Mouse (Mus musculus): ENCODE data around the gene Gtf2ird2. TPM values are rescaled to one million over a fixed set of nuclear protein-coding genes. Genes with fewer than 3 reads are reported as not detected.

Gtf2ird2 gene
- polyA plus RNA-seq, 1 experiment, result 17.6 TPM

DNA sequence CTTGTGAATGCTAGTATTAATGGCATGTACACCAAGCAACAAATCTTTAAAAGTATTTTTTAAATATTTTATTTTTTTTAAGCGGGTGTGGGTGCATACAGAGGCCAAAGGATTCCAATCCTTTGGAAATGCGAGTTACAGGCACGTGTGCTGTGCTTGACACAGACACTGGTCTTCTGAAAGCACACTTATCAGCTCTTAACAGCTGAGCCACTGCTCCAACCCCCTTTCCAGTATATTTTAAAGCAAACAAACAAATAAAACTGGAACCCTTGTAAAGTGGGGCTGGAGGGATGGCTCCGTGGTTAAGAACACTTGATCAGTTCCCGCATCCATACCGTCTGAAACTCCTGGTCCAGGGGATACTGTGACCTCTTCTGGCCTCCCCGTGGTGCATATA, 657 bp upstream of the Gtf2ird2 start:
- Histone ChIP-seq H3K4me1 (ENCODE audit: control insufficient read depth, insufficient read depth, low read length) (peaks cover 11% of the 10 kb centered on the region; the same call in 1 of the 2 replicates), H3K27ac (ENCODE audit: insufficient read depth, low read length) (peak overlapping the region; percentile 80; the same call in 1 of the 2 replicates), H3K4me3 (replicated peaks; ENCODE audit: insufficient read depth, low read depth, low read length) (peak overlapping the region; percentile 69), H3K27me3 (ENCODE audit: control insufficient read depth, insufficient read depth, low read length) (no peaks in the 10 kb centered on the region)
- TF ChIP-seq POLR2A (IDR thresholded peaks at IDR 0.05; ENCODE audit: borderline replicate concordance, insufficient read depth, low read length) (no peak), CTCF (IDR thresholded peaks at IDR 0.05; ENCODE audit: borderline replicate concordance, insufficient read depth, low read depth, low read length) (no peak)
- WGBS, result 44% methylated on average over 7 of the region's 7 CpGs
- no peak for DNase-seq

DNA sequence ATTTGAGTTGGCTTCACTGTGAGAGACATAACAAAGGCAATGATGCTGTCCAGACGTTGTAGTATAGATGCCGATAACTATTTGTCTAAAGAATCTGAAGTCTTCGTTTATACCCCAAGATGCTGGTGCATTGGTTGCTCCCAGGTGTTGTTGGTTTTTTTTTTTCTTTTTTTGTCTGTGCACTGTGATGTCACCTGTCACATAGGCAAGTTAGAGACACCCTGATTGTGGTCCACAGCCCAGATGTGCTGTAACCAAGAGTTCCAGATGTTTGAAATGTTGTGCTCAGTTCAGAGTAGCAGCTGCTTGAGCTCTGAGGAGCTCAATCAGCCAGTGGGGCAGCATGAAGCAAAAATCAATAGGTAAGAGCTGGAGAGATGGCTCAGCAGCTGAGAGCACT, 2.2 kb downstream of the Gtf2ird2 start:
- TF ChIP-seq POLR2A (IDR thresholded peaks at IDR 0.05; ENCODE audit: borderline replicate concordance, insufficient read depth, low read length), result no peak
- no peak for TF ChIP-seq CTCF (IDR thresholded peaks at IDR 0.05; ENCODE audit: borderline replicate concordance, insufficient read depth, low read depth, low read length)
- Histone ChIP-seq H3K4me1 (ENCODE audit: control insufficient read depth, insufficient read depth, low read length) (peaks cover 11% of the 10 kb centered on the region; the same call in 1 of the 2 replicates), H3K4me3 (replicated peaks; ENCODE audit: insufficient read depth, low read depth, low read length) (no peak overlapping the region), H3K27ac (ENCODE audit: insufficient read depth, low read length) (no peak overlapping the region), H3K27me3 (ENCODE audit: control insufficient read depth, insufficient read depth, low read length) (no peaks in the 10 kb centered on the region)
- 90% methylated on average over 3 of the region's 3 CpGs for WGBS
- DNase-seq, result no peak

DNA sequence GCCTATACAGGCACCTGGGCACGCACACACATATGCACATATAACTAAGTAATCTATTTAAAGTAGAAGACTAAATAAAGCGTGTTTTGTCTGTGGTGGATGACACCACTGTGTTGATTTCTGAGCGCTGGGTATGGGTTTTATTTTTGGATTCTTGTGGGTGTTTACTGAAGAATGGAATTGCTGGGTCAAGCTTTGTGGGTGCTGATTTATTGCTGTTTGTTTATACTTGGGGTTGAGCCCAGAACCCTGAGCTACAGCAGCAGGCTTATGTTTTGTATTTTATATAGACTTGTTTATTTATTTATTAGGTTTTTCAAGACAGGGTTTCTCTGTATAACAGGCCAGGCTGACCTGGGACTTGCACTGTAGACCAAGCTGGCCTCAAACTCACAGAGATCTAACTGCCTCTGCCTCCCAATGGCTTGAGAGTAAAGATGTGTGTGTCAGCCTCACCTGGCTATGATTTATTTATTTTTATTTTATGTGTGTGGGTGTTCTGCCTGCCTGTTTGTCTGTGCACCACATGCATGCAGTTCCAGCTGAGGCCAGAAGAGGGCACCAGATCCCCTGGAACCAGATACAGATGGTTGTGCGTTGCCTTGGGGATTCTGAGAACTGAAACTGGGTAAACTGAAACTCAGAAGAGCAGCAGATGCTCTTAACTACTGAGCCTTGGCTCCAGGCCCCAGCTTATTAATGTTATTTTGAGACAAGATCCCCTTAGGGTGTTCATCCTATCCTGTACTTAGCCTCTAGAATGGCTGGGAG, 3.3 kb downstream of the Gtf2ird2 start:
- Histone ChIP-seq H3K27ac (ENCODE audit: insufficient read depth, low read length) (no peak overlapping the region), H3K4me3 (replicated peaks; ENCODE audit: insufficient read depth, low read depth, low read length) (no peak overlapping the region), H3K27me3 (ENCODE audit: control insufficient read depth, insufficient read depth, low read length) (no peaks in the 10 kb centered on the region), H3K4me1 (ENCODE audit: control insufficient read depth, insufficient read depth, low read length) (peaks cover 11% of the 10 kb centered on the region; the same call in 1 of the 2 replicates)
- TF ChIP-seq CTCF (IDR thresholded peaks at IDR 0.05; ENCODE audit: borderline replicate concordance, insufficient read depth, low read depth, low read length), result peak; percentile 80
- TF ChIP-seq POLR2A (IDR thresholded peaks at IDR 0.05; ENCODE audit: borderline replicate concordance, insufficient read depth, low read length), result no peak
- DNase-seq, result peak; percentile 24 to 49
- WGBS, result 69% methylated on average over 4 of the region's 4 CpGs

DNA sequence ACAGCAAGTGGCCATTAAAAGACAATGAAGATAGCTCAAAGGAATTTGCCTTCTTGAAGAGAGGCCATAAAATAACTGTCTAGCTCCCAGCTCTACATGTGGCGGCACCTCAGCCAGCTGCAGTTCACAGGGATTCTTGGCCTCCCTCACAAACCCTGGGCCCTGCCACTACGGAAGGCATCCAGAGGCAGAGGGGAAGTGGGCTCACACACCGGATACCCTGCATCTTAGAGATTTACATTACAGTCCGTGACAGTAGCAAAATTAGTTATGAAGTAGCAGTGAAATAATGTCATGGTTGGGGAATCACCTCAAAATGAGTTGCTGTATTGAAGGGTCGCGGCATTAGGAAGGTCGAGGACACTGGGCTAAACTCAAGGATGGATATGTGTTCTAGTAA, 4.8 kb downstream of the Gtf2ird2 start:
- no peak for TF ChIP-seq CTCF (IDR thresholded peaks at IDR 0.05; ENCODE audit: borderline replicate concordance, insufficient read depth, low read depth, low read length)
- TF ChIP-seq POLR2A (IDR thresholded peaks at IDR 0.05; ENCODE audit: borderline replicate concordance, insufficient read depth, low read length), result no peak
- Histone ChIP-seq H3K27me3 (ENCODE audit: control insufficient read depth, insufficient read depth, low read length) (no peaks in the 10 kb centered on the region), H3K27ac (ENCODE audit: insufficient read depth, low read length) (no peak overlapping the region), H3K4me1 (ENCODE audit: control insufficient read depth, insufficient read depth, low read length) (peaks cover under 1% of the 10 kb centered on the region; the same call in 1 of the 2 replicates), H3K4me3 (replicated peaks; ENCODE audit: insufficient read depth, low read depth, low read length) (no peak overlapping the region)
- WGBS, result 85% methylated on average over 7 of the region's 7 CpGs
- no peak for DNase-seq

DNA sequence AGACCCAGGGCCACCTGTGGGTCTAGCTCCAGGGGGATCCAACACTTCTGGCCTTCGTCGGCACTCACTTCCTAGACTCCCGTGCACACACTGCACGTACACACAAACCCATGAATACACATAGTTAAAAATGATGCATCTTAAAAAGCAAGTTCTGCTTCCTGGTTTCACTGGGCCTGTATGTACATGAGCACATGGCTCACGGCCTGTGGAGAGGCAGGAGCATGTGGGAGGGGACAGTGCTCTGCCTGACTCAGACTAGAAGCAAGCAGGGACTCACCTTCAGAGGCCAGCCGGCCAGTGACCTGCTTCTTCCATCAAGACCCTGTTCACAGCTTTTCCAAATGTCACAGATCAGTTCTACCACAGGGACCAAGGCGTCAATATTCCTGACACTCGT, 9.8 kb downstream of the Gtf2ird2 start:
- WGBS, result 92% methylated on average over 8 of the region's 8 CpGs
- H3K4me3 ChIP-seq (replicated peaks; ENCODE audit: insufficient read depth, low read depth, low read length), result no peak overlapping the region
- no peak for DNase-seq
- H3K27ac ChIP-seq (ENCODE audit: insufficient read depth, low read length), result no peak overlapping the region
- H3K4me1 ChIP-seq (ENCODE audit: control insufficient read depth, insufficient read depth, low read length), result no peaks in the 10 kb centered on the region
- no peaks in the 10 kb centered on the region for H3K27me3 ChIP-seq (ENCODE audit: control insufficient read depth, insufficient read depth, low read length)
- TF ChIP-seq POLR2A (IDR thresholded peaks at IDR 0.05; ENCODE audit: borderline replicate concordance, insufficient read depth, low read length), result no peak
- no peak for TF ChIP-seq CTCF (IDR thresholded peaks at IDR 0.05; ENCODE audit: borderline replicate concordance, insufficient read depth, low read depth, low read length)

DNA sequence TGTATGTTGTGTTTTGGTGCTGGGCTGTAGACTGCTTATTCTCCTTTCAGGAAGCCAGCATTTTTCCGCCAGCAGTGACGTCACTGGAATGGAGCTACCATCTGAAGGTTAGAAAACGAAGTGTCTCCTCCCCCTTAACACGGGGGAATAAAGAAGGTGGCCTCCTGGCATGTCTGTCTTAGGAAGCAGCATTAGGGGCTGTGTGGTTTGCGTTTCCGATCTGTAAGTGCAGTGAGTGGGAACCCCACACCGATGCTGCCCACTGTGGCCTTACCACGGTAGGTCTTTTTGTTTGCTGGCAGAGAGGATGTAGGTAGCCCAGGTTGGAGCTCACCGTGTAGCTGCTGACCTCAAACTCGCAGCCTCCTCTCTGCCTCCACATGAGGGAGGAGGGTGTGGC, 22.9 kb downstream of the Gtf2ird2 start:
- no peaks in the 10 kb centered on the region for H3K27me3 ChIP-seq (ENCODE audit: control insufficient read depth, insufficient read depth, low read length)
- no peaks in the 10 kb centered on the region for H3K4me1 ChIP-seq (ENCODE audit: control insufficient read depth, insufficient read depth, low read length)
- no peak overlapping the region for H3K27ac ChIP-seq (ENCODE audit: insufficient read depth, low read length)
- DNase-seq, result no peak
- TF ChIP-seq CTCF (IDR thresholded peaks at IDR 0.05; ENCODE audit: borderline replicate concordance, insufficient read depth, low read depth, low read length) (no peak), POLR2A (IDR thresholded peaks at IDR 0.05; ENCODE audit: borderline replicate concordance, insufficient read depth, low read length) (no peak)
- WGBS, result 83% methylated on average over 10 of the region's 10 CpGs
- no peak overlapping the region for H3K4me3 ChIP-seq (replicated peaks; ENCODE audit: insufficient read depth, low read depth, low read length)

DNA sequence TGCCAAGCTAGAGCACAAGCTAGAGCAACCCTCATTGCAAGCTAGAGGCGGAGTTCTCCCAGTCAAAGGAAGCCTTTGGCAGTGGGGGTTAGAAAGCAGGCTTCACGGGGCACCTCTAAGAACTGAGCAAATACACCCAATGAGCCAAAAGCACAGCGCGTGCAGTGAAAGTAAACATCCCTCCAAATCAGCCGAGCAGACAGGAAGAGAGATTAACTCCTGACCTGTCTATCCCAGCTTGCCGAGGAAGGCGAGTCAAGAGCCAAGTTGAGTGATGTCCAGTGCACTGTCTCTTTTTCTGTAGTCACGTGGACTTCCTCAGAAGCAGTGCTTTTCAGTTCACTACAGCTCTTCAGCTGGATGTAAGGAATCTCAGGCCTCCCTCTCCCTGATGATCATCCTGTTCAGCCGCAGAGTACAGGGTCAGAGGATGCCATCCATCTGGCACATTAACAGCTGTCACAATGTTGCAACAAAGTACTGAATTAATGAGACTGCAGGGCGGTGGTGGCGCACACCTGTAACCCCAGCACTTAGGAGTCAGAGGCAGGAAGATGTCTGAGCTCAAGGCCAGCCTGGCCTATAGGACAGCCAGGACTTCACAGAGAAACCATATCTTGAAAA, 26.2 kb downstream of the Gtf2ird2 start:
- WGBS, result 41% methylated on average over 11 of the region's 11 CpGs

More for the DNA sequence above, 26.2 kb downstream of the Gtf2ird2 start:
- no peak overlapping the region for H3K27ac ChIP-seq (ENCODE audit: insufficient read depth, low read length)
- no peaks in the 10 kb centered on the region for H3K4me1 ChIP-seq (ENCODE audit: control insufficient read depth, insufficient read depth, low read length)
- no peaks in the 10 kb centered on the region for H3K27me3 ChIP-seq (ENCODE audit: control insufficient read depth, insufficient read depth, low read length)
- no peak overlapping the region for H3K4me3 ChIP-seq (replicated peaks; ENCODE audit: insufficient read depth, low read depth, low read length)
- TF ChIP-seq POLR2A (IDR thresholded peaks at IDR 0.05; ENCODE audit: borderline replicate concordance, insufficient read depth, low read length) (no peak), CTCF (IDR thresholded peaks at IDR 0.05; ENCODE audit: borderline replicate concordance, insufficient read depth, low read depth, low read length) (no peak)
- no peak for DNase-seq
